Mouse (Mus musculus) cerebellum, adult (tissue): Measurements from ENCODE around the gene Slf2.

Experiments
- ATAC-seq: cut with Nextera tagmentation; 2 replicates; pipeline ENCODE4 v1.9.2; 2017; ENCODE audit warnings: mild to moderate bottlenecking, moderate library complexity, mixed read lengths; ENCODE audit not compliant: insufficient number of reproducible peaks, low FRiP score, low TSS enrichment

Slf2 gene

DNA sequence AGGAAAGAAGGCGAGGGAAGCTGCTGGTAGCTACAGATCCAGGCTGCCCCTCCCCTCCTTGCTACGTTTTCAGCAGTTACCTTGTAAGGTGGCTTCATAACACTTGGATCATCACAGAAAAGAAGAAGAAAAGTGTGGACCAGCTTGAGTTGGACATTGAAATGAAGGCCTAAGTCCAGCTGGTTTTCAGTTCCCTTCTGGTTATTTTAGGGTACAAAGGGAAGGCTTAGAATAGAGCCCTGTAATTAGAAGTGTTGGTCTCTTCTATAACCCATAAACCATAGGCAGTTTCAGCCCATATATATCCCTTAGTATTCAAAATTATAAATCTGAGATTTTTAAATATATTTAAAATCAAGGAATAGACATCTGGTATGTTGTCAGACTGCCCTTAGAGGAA, 49.8 kb downstream of the Slf2 start:
- no peak for ATAC-seq

DNA sequence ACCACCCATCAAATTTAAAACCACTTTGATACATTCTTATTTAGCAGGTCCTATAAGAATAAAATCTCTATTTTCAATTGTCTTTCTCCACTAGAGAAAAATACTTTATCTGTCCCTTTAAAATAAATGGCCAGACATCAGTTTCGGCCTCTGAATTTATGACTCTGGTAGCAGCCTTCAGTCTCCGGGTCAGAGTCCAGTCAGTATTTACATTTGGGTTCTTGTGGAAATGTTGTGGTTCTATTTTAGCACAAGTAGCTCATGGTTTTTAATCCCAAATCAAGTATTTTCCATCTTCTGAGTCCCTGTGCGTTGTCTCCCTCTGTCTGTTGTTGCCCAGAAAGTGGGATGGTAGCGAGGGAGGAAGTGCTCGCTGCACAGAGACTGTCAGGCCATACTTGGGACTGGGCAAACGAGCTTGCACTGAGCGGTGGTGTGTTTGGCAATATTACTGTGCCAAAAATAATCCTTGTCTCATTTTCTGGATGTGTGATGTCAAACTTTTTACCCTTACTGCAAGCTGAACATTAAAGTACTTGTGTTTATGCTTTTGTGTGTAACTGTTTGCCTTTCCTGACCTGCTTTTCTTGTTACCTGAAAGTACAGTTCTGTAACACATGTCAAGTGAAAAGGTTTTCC, 51.6 kb downstream of the Slf2 start:
- ATAC-seq, result no peak

DNA sequence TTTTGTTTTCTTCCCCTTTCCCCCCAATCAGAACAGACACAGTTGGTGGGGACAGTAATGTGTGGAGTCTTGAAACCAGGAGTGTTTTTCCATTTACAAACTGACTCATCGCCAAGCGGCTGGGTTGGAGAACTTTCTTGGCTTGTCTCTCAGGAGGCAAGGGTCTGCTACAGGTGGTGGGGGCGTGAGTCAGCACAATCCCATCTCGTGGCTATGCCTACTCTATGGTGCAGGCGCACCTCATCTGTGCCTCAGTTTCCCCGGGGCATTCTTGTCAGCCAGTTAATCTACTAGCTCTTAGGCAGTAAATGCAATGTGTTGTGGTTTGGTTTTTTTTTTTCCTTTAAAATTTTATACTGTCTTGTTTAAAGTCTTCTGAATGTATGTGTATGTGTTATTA, 52.4 kb downstream of the Slf2 start:
- ATAC-seq, result no peak

DNA sequence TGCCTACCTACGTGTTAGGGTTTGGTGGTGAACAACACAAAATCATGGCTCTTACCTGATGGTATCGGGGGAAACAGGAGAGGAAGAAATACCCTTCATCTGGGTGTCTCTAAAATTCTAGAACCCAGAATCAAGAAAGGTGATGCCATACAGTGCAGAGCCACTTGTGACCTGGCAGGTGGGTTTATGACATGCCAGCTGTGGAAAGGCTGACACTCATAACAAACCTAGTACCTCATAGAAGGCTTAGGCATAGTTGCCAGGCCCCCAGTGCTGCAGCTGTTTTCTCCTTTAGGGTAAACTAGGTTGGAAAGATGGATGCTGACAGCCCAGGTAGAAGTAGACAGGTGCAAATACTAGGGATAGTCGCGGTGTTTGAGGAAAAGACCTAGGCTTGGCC, 53.5 kb downstream of the Slf2 start:
- no peak for ATAC-seq

DNA sequence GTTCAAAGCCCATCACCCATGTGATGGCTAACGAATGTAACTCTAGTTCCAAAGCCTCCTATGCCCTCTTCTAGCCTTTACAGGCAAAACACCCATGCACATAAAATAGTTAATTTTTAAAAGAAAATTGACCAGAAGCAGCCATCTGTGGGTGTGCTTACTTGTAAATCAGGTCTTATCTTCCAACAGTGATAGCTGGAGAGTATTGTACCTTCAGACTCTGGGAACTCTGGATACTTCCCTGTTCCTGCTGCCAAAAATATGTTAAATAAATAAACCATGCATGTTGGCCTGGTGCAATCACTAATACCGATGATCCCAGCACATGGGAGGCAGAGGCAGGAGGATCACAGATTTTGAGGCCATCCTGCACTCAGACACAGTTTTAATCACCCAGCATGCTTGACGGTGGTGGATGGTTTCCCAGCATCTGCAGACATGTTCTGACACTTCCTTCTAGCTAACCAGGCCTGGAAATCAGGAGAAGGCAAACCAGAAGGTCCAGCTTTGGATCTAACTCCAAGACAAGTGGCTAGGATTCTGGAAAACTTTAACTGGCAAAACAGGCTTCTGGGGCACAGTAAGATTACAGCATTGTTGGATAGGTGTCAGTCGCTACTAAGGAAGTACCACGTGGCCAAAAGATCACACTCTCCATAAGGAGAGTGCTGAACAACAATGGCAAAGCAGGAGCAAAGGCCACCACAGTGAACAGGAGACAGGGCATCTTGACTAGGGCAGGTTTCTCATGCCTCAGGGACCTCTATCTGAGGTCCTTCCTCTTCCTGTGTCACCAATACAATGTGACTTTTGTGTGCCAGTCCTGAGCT, 54.4 kb downstream of the Slf2 start:
- no peak for ATAC-seq

DNA sequence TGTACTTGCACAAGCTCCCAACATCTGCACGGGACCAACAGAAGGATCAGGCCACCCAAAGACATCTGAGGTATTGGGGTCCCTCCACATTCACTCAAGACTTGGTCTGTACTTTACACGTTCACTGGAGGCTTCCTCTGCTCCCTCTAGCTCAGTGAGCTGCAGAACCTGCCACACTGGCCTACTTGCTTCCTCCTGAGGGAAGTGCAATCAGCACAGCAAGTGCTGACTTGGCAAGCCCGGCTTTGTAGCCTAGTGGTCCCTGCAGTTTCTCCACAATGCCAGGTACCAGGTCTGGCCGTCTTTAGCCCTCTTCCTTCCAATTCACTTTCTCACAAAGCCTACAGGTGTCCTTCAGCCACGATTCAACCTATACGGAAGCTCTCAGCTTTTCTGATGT, 56.1 kb downstream of the Slf2 start:
- no peak for ATAC-seq

DNA sequence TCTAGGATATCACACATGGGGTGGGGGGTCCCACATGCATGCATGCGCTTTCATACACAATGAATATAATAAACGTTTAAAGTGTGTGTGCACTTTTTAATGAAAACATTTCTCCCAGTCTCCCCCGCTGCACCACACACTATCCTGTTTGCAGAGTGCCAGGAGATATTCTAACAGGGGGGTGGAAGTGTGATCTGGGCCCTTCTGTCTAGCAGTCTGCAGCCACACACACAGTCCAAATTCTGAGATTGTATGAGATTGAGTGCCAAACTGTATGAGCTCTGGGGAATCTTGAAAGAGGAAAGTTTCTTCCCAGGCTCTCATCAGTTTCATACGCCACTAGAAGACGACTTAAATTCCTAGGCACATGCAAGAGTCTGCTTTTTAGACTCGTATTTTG, 56.9 kb downstream of the Slf2 start:
- ATAC-seq, result no peak

DNA sequence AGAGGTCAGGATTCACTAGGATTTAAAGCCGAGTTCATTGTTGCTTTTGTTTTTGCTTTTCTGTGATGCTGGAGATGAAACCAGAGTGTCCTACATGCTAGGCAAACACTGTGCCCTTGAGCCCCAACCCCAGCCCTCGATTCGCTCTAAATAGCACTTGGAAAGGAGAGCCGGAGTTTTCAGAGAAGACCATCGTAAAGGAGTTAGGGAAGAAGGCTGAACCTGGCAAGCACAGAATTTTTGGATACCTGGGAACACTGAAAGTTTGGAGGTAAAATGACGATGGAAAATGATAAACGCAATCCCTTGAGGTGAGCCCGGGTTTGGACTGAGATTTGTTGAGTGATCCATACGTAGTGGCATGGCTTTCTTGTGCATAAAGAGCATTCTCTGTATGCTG, 57.4 kb downstream of the Slf2 start:
- ATAC-seq, result no peak

DNA sequence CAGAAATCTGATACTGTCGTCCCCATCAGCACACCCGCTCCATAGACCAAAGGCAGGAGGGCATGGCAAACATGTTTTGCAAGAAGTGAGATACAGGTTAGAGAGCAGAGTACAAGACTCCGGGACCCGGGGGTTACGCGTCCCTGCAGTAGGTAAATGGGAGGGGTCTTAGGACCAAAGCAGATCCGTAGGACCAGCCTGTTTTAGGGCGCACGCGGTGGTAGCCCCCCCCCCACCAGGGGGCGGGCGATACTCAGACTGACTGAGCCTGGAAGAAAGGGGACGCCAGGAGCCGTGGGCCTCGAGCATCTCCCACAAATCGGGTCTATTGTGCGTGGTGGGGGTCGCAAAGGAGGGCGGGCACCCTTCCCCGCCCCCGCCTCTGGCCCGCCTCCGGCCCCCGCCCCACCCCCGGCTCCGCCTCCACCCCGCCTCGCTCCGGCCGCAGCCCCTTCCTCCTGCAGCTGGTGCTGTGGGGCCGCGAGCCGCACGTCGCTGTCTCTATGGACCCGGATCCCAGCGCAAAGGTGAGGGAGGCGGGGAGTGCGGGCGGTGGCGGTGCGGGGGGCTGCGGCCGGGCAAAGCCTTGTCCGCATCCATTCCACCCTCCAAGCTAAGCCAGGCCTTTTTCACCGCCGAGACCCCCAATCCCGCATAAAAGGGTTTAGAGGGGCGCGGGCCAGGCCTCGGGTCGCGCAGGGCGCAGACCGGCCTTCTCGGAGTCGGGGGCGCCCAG, 58.0 kb downstream of the Slf2 start, which contains the start of gene Sema4g:
Gene Sema4g (plus strand): TSS at position 271 of the 736 bp plus-strand sequence.
- ATAC-seq, result no peak; the same call in 1 of the 2 replicates

DNA sequence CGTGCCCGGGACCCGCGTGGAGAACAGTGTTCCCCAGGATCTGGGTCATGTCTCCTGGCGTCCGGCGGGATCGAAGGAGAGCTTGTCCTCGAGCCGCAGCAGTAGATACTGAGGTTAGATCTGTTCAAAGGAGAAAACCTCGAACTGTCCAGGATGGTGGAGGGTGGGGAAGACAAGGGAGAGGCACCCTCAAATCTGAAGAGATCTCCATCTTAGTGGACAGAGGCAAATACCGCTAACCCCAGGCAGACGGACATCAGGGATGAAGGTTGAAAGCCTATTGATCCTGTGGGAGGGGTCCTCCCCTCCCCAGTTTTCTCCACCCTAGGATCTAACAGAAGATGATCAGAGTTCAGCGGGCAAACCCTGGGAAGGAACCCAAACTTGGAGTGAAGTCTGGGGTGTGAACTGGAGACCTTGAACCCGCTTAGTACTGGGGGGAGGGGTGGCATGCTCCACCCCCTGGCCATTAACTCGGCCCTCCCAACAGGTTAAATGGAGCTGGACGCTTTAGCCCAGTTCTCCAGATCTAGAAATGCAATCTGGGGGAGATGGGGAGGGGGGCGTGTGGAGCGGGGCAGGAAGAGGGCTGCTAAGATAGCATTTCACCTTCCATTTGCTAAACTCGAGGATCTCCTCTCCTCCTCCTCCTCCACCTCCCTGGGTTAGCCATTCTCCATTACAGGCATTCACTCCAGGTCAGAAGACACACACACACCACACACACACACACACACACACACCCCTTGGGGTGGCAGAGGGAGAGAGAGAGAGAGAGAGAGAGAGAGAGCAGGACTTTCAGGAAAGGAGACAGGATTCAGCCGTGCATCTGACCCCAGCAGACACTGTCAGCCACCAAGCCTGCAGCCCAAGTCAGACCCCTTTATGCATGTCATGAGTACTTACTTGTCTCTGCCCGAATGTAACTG, 58.9 kb downstream of the Slf2 start:
- no peak for ATAC-seq

DNA sequence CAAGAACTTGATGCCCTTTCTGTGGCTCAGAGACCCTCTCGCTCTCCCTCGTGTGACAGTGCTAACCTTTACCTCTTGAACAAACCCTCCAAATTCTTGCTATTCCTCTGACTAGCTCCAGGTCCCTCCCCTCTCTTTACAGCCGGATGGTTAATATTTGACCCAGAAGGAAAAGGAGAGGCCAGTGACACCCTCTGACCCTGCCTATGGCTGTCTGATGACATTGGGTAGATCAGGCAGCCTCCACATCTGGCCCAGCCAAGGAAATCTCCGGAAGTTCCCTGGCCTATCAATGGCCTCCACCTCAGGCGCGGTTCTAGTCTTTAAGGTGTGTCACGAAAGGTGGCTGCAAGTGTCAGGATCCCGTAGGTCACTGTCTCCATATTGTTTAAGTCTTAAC, 60.1 kb downstream of the Slf2 start:
- ATAC-seq, result no peak

DNA sequence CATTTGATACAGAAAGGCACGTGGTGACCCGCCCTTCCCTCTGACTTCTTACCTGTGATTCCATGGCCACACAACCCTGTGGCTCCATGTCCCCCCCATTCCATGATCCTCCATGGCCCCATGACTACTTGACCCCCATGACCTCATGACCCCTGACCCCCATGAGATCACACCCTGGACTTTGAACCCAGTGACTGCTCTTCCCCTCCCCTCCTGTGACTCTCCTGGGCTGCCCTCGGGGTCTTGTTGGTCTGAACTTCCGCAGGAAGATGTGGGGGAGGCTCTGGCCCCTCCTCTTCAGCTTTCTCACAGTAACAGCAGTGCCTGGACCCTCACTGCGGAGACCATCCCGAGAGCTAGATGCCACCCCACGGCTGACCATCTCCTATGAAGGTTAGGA, 61.3 kb downstream of the Slf2 start:
- no peak for ATAC-seq

DNA sequence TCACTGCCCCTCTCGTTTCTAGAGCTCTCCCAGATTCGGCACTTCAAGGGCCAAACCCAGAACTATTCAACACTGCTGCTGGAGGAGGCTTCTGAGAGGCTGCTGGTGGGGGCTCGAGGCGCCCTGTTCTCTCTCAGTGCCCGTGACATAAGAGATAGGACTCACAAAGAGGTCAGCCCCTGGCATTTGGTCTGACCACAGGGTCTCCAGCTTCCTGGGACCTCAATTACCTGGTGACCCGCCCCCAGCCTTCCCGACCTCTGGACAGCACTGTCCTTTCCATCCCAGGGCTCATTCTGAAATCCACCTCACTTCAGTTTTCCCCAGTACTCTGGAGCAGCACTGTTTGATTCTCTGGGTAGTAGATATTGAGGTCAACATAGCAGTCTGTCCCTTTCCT, 61.8 kb downstream of the Slf2 start:
- no peak for ATAC-seq

DNA sequence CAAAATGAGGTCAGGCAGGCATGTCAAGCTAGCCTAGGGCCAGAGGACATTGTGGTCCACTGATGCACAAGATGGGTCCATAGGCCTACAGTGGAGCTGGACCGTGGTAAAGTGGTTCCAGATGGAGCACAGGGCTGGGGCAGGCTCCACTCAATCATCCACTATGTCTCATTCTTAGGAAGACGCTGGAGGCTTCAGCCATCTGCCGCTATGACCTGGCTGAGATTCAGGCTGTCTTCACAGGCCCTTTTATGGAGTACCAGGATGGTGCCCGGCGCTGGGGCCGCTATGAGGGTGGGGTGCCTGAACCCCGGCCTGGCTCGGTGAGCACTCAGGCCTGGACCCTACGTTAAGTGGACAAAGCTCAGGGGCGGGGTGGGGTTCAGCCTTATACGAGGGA, 66.8 kb downstream of the Slf2 start:
- peak; percentile 11; the same call in 1 of the 2 replicates for ATAC-seq

DNA sequence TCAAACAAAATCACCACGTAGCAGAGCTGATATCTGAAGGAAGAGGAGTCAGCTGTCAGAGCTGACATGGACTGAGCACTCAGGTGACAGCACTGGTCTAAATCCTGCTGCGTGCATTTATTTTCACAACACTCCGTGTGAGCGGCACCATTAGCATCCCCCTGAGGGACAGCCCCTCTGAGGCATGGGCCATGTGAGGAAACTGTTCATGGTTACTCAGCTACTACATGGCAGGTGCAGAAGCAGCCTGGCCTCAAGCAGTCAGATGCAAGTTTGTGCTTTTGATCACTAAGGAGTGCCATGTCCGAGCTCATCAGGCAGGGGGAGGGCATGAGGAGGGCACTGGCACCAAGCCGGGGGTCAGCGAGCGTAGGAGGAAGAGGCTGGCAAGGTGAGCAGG, 68.7 kb downstream of the Slf2 start:
- no peak for ATAC-seq

DNA sequence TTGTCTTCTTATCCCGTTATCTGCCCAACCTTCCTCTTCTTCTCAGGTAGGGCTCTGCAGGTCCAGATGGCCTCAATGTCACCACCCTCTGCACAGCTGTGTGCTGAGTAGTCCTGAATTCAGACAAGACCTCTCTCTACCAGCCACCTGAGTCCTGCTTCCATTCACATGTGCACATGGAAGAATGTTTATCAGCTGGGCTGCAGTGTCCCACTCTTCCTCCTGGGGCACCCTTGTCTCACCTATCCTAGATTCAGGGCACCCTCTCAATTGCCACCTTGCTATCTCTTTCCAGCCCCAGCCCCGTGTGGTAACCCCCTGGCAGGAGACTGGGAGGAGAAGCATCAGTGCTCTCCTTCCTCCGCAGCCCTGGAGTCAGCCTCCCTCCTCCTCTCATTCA, 71.3 kb downstream of the Slf2 start:
- no peak for ATAC-seq

DNA sequence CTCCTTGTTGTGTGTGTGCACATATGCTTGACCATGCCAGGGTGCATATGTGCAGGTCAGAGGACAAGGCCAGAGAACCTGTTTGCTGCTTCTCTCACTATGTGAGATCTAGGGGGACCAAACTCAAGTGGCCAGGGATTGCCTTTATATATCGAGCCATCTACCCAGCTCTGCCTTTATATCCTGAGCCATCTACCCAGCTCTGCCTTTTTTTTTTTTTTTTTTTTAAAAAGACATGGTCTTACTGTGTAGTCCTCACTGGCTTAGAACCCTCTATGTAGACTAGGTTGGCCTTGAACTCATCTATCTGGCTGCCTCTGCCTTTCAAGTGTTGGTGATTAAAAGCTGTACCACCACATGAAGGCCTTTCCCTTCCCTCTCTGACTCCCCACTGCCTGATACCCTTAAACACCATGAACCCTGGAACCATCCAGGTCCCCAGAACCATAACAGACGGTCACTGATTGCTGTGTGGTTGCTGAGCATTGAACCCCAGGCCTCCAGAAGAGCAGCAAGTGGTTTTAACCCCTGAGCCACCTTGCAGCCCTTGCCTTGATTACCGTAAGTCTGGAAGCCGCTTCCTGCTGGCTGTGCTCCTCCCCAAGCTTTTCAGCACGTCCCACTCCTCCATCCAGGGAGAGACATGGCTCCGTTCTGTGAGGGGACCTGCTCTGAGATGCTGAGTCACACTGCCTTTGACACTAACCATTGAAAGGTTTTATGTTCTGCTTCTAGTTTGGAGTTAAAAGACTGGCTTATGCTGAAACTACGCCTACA, 73.0 kb downstream of the Slf2 start:
- no peak for ATAC-seq

DNA sequence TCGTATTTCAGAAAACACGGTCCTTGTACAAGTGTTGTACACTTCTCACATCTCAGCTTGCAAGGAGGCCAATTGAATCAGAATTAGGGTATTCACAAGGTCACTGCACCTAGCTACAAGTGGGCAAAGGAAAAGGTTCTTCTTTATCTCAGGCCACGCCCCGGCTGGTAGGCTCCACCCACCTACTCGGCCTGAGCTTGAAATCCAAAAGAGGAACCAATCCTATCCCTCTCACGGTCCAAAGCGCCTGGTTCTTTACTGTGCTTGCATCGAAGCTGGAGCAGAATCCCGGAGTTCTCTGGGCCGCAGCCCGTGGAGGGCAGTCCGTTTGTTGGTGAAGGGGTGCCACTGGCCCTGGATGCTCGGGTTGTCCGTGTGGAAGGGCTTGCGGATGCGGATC, 74.5 kb downstream of the Slf2 start, which contains the start of gene Twnk:
Gene Twnk (plus strand): TSS at position 220 of the 400 bp plus-strand sequence.
- ATAC-seq, result no peak

DNA sequence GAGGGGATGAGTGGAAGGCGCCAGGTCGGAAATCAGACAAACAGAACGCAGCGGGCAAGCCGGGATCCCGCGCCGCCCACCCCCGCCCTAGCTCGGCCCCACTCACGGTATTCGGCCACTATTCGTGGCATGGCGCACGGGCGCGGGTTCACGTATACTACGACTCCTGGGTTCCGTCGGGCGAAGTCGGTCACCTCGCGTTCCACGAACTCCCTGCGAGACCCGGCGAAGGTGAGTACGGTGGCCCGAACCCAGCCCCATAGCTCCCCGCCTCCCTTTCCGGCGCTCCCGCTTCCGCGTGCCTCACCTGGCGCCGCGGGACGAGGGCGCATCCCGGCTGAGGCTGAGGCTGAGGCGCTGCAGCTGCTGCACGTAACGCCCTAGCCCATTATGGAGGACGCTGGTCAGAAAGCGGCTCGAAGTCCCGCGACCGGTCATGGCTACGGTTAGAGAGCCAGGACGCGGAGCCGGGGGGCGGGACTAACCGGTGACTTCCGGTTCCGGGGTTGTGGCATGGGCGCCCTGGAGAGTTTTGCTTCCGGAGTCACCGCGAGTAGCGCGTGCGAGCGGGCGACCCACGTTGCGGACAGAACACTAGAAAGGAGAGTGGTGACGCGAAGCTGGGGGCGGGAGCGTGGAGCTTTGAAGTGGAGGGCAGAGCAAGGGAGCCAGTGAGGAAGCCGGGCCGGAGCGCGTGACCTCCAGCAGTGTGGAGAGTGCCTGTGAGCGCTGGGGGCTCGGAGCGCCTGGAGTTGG, 75.2 kb downstream of the Slf2 start, which contains the start of gene Mrpl43:
Gene Mrpl43 (minus strand): TSS at position 486 of the 756 bp plus-strand sequence.
- peak; percentile 91 for ATAC-seq
